Mouse (Mus musculus) stomach, embryonic 15.5 days (tissue): ENCODE measurements at regions not wholly inside any gene's neighbourhood (a gene's known extent, or its start where the extent isn't known, plus 50 kb on each side); places are given as distances from the start of the nearest gene placed in this dataset.

Source experiments
- ATAC-seq: fragments of 200-750 bp; cut with Nextera tagmentation; 2 replicates; pipeline ENCODE4 v1.8.0; 2017; ENCODE audit warnings: low read depth, moderate number of reproducible peaks, moderate TSS enrichment; ENCODE audit not compliant: insufficient read depth, low FRiP score
- H3K27ac ChIP-seq: fragments of 300-500 bp; sonication (generic); 2 replicates; pipeline ENCODE4 v1.5.1; 2015; ENCODE audit warnings: mild to moderate bottlenecking, inconsistent platforms
- H3K27me3 ChIP-seq: fragments of 300-500 bp; sonication (generic); replicated peaks from 2 replicates; pipeline ENCODE4 v1.6.1; 2015; ENCODE audit warnings: inconsistent platforms
- H3K36me3 ChIP-seq: fragments of 300-500 bp; sonication (generic); 2 replicates; pipeline ENCODE4 v1.6.1; 2015; ENCODE audit warnings: inconsistent platforms
- H3K4me1 ChIP-seq: fragments of 300-500 bp; sonication (generic); 2 replicates; pipeline ENCODE4 v1.6.1; 2015; ENCODE audit warnings: inconsistent platforms
- H3K4me2 ChIP-seq: fragments of 300-500 bp; sonication (generic); 2 replicates; pipeline ENCODE4 v1.6.1; 2015; ENCODE audit warnings: mild to moderate bottlenecking, inconsistent platforms
- H3K4me3 ChIP-seq: fragments of 300-500 bp; sonication (generic); replicated peaks from 2 replicates; pipeline ENCODE4 v1.5.1; 2015; ENCODE audit warnings: inconsistent platforms
- H3K9ac ChIP-seq: fragments of 300-500 bp; sonication (generic); 2 replicates; pipeline ENCODE4 v1.6.1; 2015; ENCODE audit warnings: inconsistent platforms
- H3K9me3 ChIP-seq: fragments of 300-500 bp; sonication (generic); 2 replicates; pipeline ENCODE4 v1.6.1; 2016; ENCODE audit warnings: inconsistent platforms
- WGBS: fragments of 180-500 bp; shearing (Covaris S2); methylation state at CpG from one replicate; pipeline ENCODE4 v1.1.7; 2015; 5-methylcytosine and 5-hydroxymethylcytosine counted together

GRCm38 (mm10) chr12:110376062-110376837 lies 70.7 kb upstream of the Ppp2r5c start:
- WGBS = 37% methylated on average over 7 of the region's 7 CpGs
- no peak for ATAC-seq
- Histone ChIP-seq H3K27ac (no peak overlapping the region), H3K4me2 (no peak overlapping the region), H3K36me3 (no peaks in the 10 kb centered on the region), H3K4me3 (no peak overlapping the region), H3K4me1 (peaks cover 3% of the 10 kb centered on the region), H3K9me3 (no peaks in the 10 kb centered on the region), H3K27me3 (peaks cover 26% of the 10 kb centered on the region), H3K9ac (no peak overlapping the region)

- Histone ChIP-seq H3K4me1 (peaks cover 3% of the 10 kb centered on the region), H3K9me3 (no peaks in the 10 kb centered on the region), H3K27ac (no peak overlapping the region), H3K4me2 (no peak overlapping the region), H3K9ac (no peak overlapping the region), H3K4me3 (no peak overlapping the region), H3K27me3 (peaks cover 26% of the 10 kb centered on the region), H3K36me3 (no peaks in the 10 kb centered on the region)
- 60% methylated on average over 4 of the region's 4 CpGs for WGBS
- no peak for ATAC-seq
Measured at GRCm38 (mm10) chr12:110376838-110377150, 70.1 kb upstream of the Ppp2r5c start.

DNA sequence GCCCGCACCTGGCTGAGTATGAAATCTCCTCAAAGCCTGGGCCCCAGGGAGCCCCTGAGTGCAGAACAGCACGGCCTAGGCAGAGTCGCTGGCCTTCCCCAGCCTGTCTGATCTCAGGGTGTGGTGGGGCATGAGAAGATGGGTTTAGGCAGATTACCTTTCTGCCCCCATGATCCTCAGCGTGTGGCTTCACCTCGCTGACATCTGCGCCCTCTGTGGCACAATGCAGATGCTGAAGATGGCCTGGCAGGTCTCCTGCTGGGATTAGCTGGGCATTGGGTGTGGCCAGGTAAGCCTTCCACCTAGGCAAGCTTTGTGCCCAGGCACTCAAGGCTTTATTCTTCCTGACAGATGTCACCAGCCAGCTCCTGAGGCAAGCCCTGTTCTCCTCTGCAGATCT lies 69.6 kb upstream of the Ppp2r5c start:
- Histone ChIP-seq H3K9ac (no peak overlapping the region), H3K4me3 (no peak overlapping the region), H3K27ac (no peak overlapping the region), H3K27me3 (peaks cover 22% of the 10 kb centered on the region), H3K9me3 (no peaks in the 10 kb centered on the region), H3K4me1 (peaks cover 3% of the 10 kb centered on the region), H3K4me2 (no peak overlapping the region), H3K36me3 (no peaks in the 10 kb centered on the region)
- WGBS = 70% methylated on average over 6 of the region's 6 CpGs
- ATAC-seq = no peak

- 75% methylated on average over 10 of the region's 10 CpGs for WGBS
- no peak for ATAC-seq
- no peaks in the 10 kb centered on the region for H3K36me3 ChIP-seq
- H3K9ac ChIP-seq = no peak overlapping the region
- peaks cover 3% of the 10 kb centered on the region for H3K4me1 ChIP-seq
- no peak overlapping the region for H3K27ac ChIP-seq
- no peak overlapping the region for H3K4me3 ChIP-seq
- peaks cover 22% of the 10 kb centered on the region for H3K27me3 ChIP-seq
- no peaks in the 10 kb centered on the region for H3K9me3 ChIP-seq
- H3K4me2 ChIP-seq = no peak overlapping the region
Measured at GRCm38 (mm10) chr12:110377734-110378133, 69.2 kb upstream of the Ppp2r5c start.

DNA sequence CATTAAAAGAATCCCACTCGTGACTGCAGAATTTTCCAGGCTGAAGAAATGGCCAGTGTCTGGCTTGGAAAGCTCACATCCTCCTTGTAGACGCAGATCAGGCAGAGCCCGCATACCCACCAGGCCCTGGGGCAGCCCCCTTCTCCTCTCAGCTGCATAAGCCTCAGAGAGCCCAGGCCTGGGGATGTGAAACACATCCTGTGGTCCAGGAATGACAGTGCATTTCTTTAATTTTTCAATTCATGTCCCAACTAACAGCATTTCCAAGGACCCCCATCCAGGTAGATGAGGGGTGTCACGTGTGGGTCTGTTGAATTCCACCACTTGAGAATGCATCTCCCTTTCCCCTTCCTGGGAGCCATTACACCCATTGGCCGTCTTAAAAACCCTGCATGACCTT lies 68.6 kb upstream of the Ppp2r5c start:
- Histone ChIP-seq H3K4me2 (no peak overlapping the region), H3K27ac (no peak overlapping the region), H3K9me3 (no peaks in the 10 kb centered on the region), H3K36me3 (no peaks in the 10 kb centered on the region), H3K4me3 (no peak overlapping the region), H3K27me3 (peaks cover 22% of the 10 kb centered on the region), H3K9ac (no peak overlapping the region), H3K4me1 (peaks cover 3% of the 10 kb centered on the region)
- ATAC-seq = no peak
- WGBS = 78% methylated on average over 5 of the region's 5 CpGs

DNA sequence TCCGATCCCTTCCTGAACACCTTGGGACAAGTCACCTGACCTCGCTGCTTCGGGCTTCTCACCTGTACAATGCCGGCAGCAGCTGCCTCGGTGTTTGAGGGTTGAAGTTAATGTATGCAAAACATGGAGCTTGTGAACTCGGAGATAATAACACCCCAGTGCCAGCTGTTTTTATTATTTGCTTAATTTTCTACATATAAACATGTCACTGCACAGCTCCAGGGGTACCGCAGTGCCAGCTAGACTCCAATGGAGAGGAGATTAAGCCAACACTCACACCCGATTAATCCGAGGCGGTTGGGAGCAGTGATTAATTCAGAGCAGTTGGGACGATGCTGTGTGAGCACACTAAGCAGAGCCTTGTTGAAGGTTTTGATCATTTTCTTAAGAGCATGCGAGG lies 67.2 kb upstream of the Ppp2r5c start:
- H3K9ac ChIP-seq = no peak overlapping the region
- no peak overlapping the region for H3K27ac ChIP-seq
- no peak for ATAC-seq
- no peaks in the 10 kb centered on the region for H3K9me3 ChIP-seq
- no peak overlapping the region for H3K4me3 ChIP-seq
- 73% methylated on average over 12 of the region's 12 CpGs for WGBS
- H3K36me3 ChIP-seq = no peaks in the 10 kb centered on the region
- H3K4me1 ChIP-seq = no peaks in the 10 kb centered on the region
- H3K4me2 ChIP-seq = no peak overlapping the region
- H3K27me3 ChIP-seq = peaks cover 10% of the 10 kb centered on the region

DNA sequence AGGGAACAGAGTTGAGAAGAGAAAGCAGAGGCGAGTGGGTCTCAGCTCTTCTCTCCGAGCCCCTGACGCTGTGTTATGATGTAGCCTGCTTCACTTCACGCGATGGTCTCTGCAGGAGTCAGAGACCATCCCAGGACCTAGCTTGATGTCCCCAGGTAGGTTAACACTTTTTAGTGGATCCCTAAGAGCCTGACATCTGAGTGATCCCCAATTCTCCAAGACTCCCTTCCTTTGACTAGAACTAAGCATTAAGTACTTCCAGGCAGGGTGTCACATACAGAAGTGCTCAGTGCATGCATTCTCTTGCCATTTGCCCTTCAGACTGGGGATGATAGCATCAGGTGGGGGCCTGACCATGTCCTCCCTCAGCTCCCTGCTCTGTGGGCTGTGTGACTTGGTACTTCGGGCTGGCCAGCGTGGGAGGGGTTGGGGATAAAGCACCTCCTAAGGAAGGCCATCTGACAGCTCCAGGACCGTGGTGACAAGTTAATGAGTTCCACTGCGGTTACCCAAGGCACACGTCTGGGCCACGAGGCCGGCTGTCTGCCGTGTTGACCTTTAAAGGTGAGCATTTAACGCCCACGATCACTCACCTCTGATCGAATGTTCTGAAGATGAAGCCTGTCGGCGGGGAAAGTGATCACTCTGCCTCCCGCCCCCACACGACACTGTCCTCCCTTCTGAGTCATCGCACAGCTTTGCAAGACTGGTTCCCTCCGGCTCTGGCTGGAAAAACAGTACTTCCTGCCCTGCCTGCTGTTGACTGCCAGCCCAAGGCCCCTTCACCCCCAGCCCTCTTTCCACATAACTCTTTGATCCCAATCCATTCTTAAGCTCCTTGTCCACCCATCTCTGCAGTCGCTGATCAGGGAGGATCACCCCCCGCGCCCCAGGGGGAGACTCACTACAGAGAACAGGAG lies 65.8 kb upstream of the Ppp2r5c start:
- Histone ChIP-seq H3K36me3 (no peaks in the 10 kb centered on the region), H3K27ac (no peak overlapping the region), H3K4me1 (no peaks in the 10 kb centered on the region), H3K4me3 (no peak overlapping the region), H3K9ac (no peak overlapping the region), H3K27me3 (0 out of 2 replicates have a peak, but pooled peaks cover 2% of the 10 kb centered on the region), H3K4me2 (no peak overlapping the region), H3K9me3 (no peaks in the 10 kb centered on the region)
- ATAC-seq = no peak
- WGBS = 58% methylated on average over 25 of the region's 25 CpGs

GRCm38 (mm10) chr12:110385031-110385430 lies 61.9 kb upstream of the Ppp2r5c start:
- no peaks in the 10 kb centered on the region for H3K36me3 ChIP-seq
- H3K4me1 ChIP-seq = no peaks in the 10 kb centered on the region
- H3K4me3 ChIP-seq = no peak overlapping the region
- ATAC-seq = no peak
- H3K27me3 ChIP-seq = no peaks in the 10 kb centered on the region
- no peaks in the 10 kb centered on the region for H3K9me3 ChIP-seq
- H3K27ac ChIP-seq = no peak overlapping the region
- no peak overlapping the region for H3K9ac ChIP-seq
- no peak overlapping the region for H3K4me2 ChIP-seq
- 84% methylated on average over 20 of the region's 20 CpGs for WGBS

- 79% methylated on average over 20 of the region's 20 CpGs for WGBS
- no peaks in the 10 kb centered on the region for H3K4me1 ChIP-seq
- no peak overlapping the region for H3K4me3 ChIP-seq
- H3K27ac ChIP-seq = no peak overlapping the region
- no peak for ATAC-seq
- H3K4me2 ChIP-seq = no peak overlapping the region
- no peaks in the 10 kb centered on the region for H3K9me3 ChIP-seq
- H3K27me3 ChIP-seq = no peaks in the 10 kb centered on the region
- H3K9ac ChIP-seq = no peak overlapping the region
- no peaks in the 10 kb centered on the region for H3K36me3 ChIP-seq
Measured at GRCm38 (mm10) chr12:110385801-110386599, 60.9 kb upstream of the Ppp2r5c start.

GRCm38 (mm10) chr12:110387056-110387455 lies 59.9 kb upstream of the Ppp2r5c start:
- Histone ChIP-seq H3K4me1 (no peaks in the 10 kb centered on the region), H3K9me3 (no peaks in the 10 kb centered on the region), H3K4me3 (no peak overlapping the region), H3K4me2 (no peak overlapping the region), H3K9ac (no peak overlapping the region), H3K27ac (no peak overlapping the region), H3K36me3 (no peaks in the 10 kb centered on the region), H3K27me3 (no peaks in the 10 kb centered on the region)
- WGBS = 77% methylated on average over 11 of the region's 11 CpGs
- ATAC-seq = no peak

- Histone ChIP-seq H3K27ac (no peak overlapping the region), H3K4me1 (no peaks in the 10 kb centered on the region), H3K36me3 (no peaks in the 10 kb centered on the region), H3K9me3 (no peaks in the 10 kb centered on the region), H3K4me2 (no peak overlapping the region), H3K9ac (no peak overlapping the region), H3K27me3 (no peaks in the 10 kb centered on the region), H3K4me3 (no peak overlapping the region)
- WGBS = 74% methylated on average over 4 of the region's 4 CpGs
- no peak for ATAC-seq
Measured at GRCm38 (mm10) chr12:110387567-110387966, 59.4 kb upstream of the Ppp2r5c start.

DNA sequence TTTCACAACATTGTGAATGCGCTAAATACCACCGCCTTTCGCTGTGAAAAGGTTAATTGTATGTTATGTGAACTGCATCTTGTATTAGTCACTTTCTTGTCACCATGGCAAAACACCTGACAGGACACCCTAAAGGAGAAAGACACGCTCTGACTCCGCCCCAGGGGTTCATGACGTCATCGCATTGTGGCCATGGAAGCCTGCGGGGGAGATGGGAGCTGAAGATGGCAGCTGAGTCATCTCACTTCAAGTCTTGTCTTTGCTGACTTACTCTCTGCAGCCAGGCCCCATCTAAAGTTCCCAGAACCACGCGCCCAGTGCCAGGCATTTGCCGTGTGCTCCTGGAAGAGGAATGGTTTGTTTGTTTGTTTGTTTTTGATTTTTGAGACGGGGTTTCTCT lies 57.5 kb upstream of the Ppp2r5c start:
- H3K4me2 ChIP-seq = no peak overlapping the region
- no peak overlapping the region for H3K27ac ChIP-seq
- no peaks in the 10 kb centered on the region for H3K9me3 ChIP-seq
- no peaks in the 10 kb centered on the region for H3K4me1 ChIP-seq
- no peak for ATAC-seq
- H3K36me3 ChIP-seq = no peaks in the 10 kb centered on the region
- H3K4me3 ChIP-seq = no peak overlapping the region
- H3K9ac ChIP-seq = no peak overlapping the region
- 70% methylated on average over 12 of the region's 12 CpGs for WGBS
- no peaks in the 10 kb centered on the region for H3K27me3 ChIP-seq
